Mouse (Mus musculus): ENCODE measurements around the gene Ugt1a6a. TPM values are rescaled to one million over a fixed set of nuclear protein-coding genes. Genes with fewer than 3 reads are reported as not detected.
"Not testable (repeated sequence)": the region's sequence is repeated elsewhere in the genome, so short reads cannot be mapped to it uniquely, and the experiment has no call there.

Ugt1a6a gene
- total and polyA plus RNA-seq, 2 experiments = 55.4 to 106 TPM

GRCm38 (mm10) chr1:88136646-88137045 is 2.0 kb downstream of the Ugt1a6a start:
- H3K4me3 ChIP-seq (ENCODE audit: insufficient read depth, low read depth, low read length) = no peak overlapping the region
- TF ChIP-seq CTCF (IDR thresholded peaks at IDR 0.05; ENCODE audit: low read depth, low read length) (no peak), POLR2A (IDR thresholded peaks at IDR 0.05; ENCODE audit: extremely low read depth, insufficient read depth, low read length) (no peak)
- peaks cover 56% of the 10 kb centered on the region for H3K4me1 ChIP-seq (ENCODE audit: control insufficient read depth, insufficient read depth, low read length)
- H3K36me3 ChIP-seq (ENCODE audit: control insufficient read depth, insufficient read depth, low read length) = peaks cover 4% of the 10 kb centered on the region; the same call in 1 of the 2 replicates
- WGBS = 22% methylated on average over 2 of the region's 2 CpGs
- H3K27me3 ChIP-seq (ENCODE audit: control insufficient read depth, insufficient read depth, low read length) = no peaks in the 10 kb centered on the region
- peaks cover 24% of the 10 kb centered on the region; the same call in 1 of the 2 replicates for H3K79me2 ChIP-seq (ENCODE audit: control insufficient read depth, insufficient read depth, low read length)
- H3K27ac ChIP-seq (replicated peaks; ENCODE audit: insufficient read depth, low read depth, low read length) = no peak overlapping the region
- no peak overlapping the region for H3K9ac ChIP-seq (ENCODE audit: low read depth, low read length)
- DNase-seq (ENCODE audit: extremely low read depth, low read depth, low spot score) = no peak

GRCm38 (mm10) chr1:88137264-88137663 is 2.7 kb downstream of the Ugt1a6a start:
- 51% methylated on average over 3 of the region's 3 CpGs for WGBS
- TF ChIP-seq POLR2A (IDR thresholded peaks at IDR 0.05; ENCODE audit: extremely low read depth, insufficient read depth, low read length) = no peak
- no peak for TF ChIP-seq CTCF (IDR thresholded peaks at IDR 0.05; ENCODE audit: low read depth, low read length)
- peaks cover 4% of the 10 kb centered on the region; the same call in 1 of the 2 replicates for H3K36me3 ChIP-seq (ENCODE audit: control insufficient read depth, insufficient read depth, low read length)

GRCm38 (mm10) chr1:88138145-88138544 is 3.5 kb downstream of the Ugt1a6a start:
- Histone ChIP-seq H3K9ac (ENCODE audit: low read depth, low read length) (no peak overlapping the region), H3K27ac (replicated peaks; ENCODE audit: insufficient read depth, low read depth, low read length) (peak overlapping the region; percentile 87), H3K4me1 (ENCODE audit: control insufficient read depth, insufficient read depth, low read length) (peaks cover 54% of the 10 kb centered on the region), H3K79me2 (ENCODE audit: control insufficient read depth, insufficient read depth, low read length) (peaks cover 24% of the 10 kb centered on the region; the same call in 1 of the 2 replicates), H3K27me3 (ENCODE audit: control insufficient read depth, insufficient read depth, low read length) (no peaks in the 10 kb centered on the region), H3K36me3 (ENCODE audit: control insufficient read depth, insufficient read depth, low read length) (peaks cover 4% of the 10 kb centered on the region; the same call in 1 of the 2 replicates), H3K4me3 (ENCODE audit: insufficient read depth, low read depth, low read length) (no peak overlapping the region)
- TF ChIP-seq CTCF (IDR thresholded peaks at IDR 0.05; ENCODE audit: low read depth, low read length) (no peak), POLR2A (IDR thresholded peaks at IDR 0.05; ENCODE audit: extremely low read depth, insufficient read depth, low read length) (no peak)
- 73% methylated on average over 1 of the region's 1 CpGs for WGBS
- DNase-seq (ENCODE audit: extremely low read depth, low read depth, low spot score) = peak; percentile 49

More at GRCm38 (mm10) chr1:88137264-88137663, 2.7 kb downstream of the Ugt1a6a start:
- Histone ChIP-seq H3K27me3 (ENCODE audit: control insufficient read depth, insufficient read depth, low read length) (no peaks in the 10 kb centered on the region), H3K4me3 (ENCODE audit: insufficient read depth, low read depth, low read length) (no peak overlapping the region), H3K4me1 (ENCODE audit: control insufficient read depth, insufficient read depth, low read length) (peaks cover 55% of the 10 kb centered on the region), H3K79me2 (ENCODE audit: control insufficient read depth, insufficient read depth, low read length) (peaks cover 22% of the 10 kb centered on the region; the same call in 1 of the 2 replicates), H3K27ac (replicated peaks; ENCODE audit: insufficient read depth, low read depth, low read length) (peak overlapping the region; percentile 87), H3K9ac (ENCODE audit: low read depth, low read length) (no peak overlapping the region)
- peak; percentile 74 for DNase-seq (ENCODE audit: extremely low read depth, low read depth, low spot score)

- H3K27ac ChIP-seq (replicated peaks; ENCODE audit: insufficient read depth, low read depth, low read length) = 0 out of 2 replicates have a peak overlapping the region, but pooled peaks have one; percentile 17
- DNase-seq (ENCODE audit: extremely low read depth, low read depth, low spot score) = peak; percentile 72
These were observed 5.9 kb downstream of the Ugt1a6a start for GRCm38 (mm10) chr1:88140492-88140891.

GRCm38 (mm10) chr1:88143966-88144675 is 9.5 kb downstream of the Ugt1a6a start:
- H3K36me3 ChIP-seq (ENCODE audit: control insufficient read depth, insufficient read depth, low read length); H3K4me3 ChIP-seq (ENCODE audit: insufficient read depth, low read depth, low read length); H3K9ac ChIP-seq (ENCODE audit: low read depth, low read length); H3K27me3 ChIP-seq (ENCODE audit: control insufficient read depth, insufficient read depth, low read length): not testable (repeated sequence)
- H3K27ac ChIP-seq (replicated peaks; ENCODE audit: insufficient read depth, low read depth, low read length) = peak overlapping the region; percentile 48
- DNase-seq (ENCODE audit: extremely low read depth, low read depth, low spot score) = peak; percentile 61
- H3K79me2 ChIP-seq (ENCODE audit: control insufficient read depth, insufficient read depth, low read length) = peaks cover 16% of the 10 kb centered on the region; the same call in 1 of the 2 replicates
- peak; percentile 70 for TF ChIP-seq CTCF (IDR thresholded peaks at IDR 0.05; ENCODE audit: low read depth, low read length)
- 11% methylated on average over 5 of the region's 5 CpGs for WGBS
- peaks cover 20% of the 10 kb centered on the region for H3K4me1 ChIP-seq (ENCODE audit: control insufficient read depth, insufficient read depth, low read length)

More at GRCm38 (mm10) chr1:88140492-88140891, 5.9 kb downstream of the Ugt1a6a start:
- H3K27me3 ChIP-seq (ENCODE audit: control insufficient read depth, insufficient read depth, low read length); H3K4me3 ChIP-seq (ENCODE audit: insufficient read depth, low read depth, low read length); H3K36me3 ChIP-seq (ENCODE audit: control insufficient read depth, insufficient read depth, low read length); H3K9ac ChIP-seq (ENCODE audit: low read depth, low read length): not testable (repeated sequence)
- Histone ChIP-seq H3K4me1 (ENCODE audit: control insufficient read depth, insufficient read depth, low read length) (peaks cover 43% of the 10 kb centered on the region), H3K79me2 (ENCODE audit: control insufficient read depth, insufficient read depth, low read length) (peaks cover 18% of the 10 kb centered on the region; the same call in 1 of the 2 replicates)
- WGBS = 8% methylated on average over 1 of the region's 1 CpGs

- not testable (repeated sequence) for H3K9ac ChIP-seq (ENCODE audit: low read depth, low read length); H3K36me3 ChIP-seq (ENCODE audit: control insufficient read depth, insufficient read depth, low read length); H3K4me3 ChIP-seq (ENCODE audit: insufficient read depth, low read depth, low read length); H3K27me3 ChIP-seq (ENCODE audit: control insufficient read depth, insufficient read depth, low read length)
- Histone ChIP-seq H3K79me2 (ENCODE audit: control insufficient read depth, insufficient read depth, low read length) (peaks cover 23% of the 10 kb centered on the region; the same call in 1 of the 2 replicates), H3K4me1 (ENCODE audit: control insufficient read depth, insufficient read depth, low read length) (peaks cover 18% of the 10 kb centered on the region), H3K27ac (replicated peaks; ENCODE audit: insufficient read depth, low read depth, low read length) (peak overlapping the region; percentile 12; the same call in 1 of the 2 replicates)
- TF ChIP-seq CTCF (IDR thresholded peaks at IDR 0.05; ENCODE audit: low read depth, low read length) = peak; percentile 21; the same call in 1 of the 2 replicates
- 35% methylated on average over 2 of the region's 2 CpGs for WGBS
- DNase-seq (ENCODE audit: extremely low read depth, low read depth, low spot score) = peak; percentile 61
These were observed 10.7 kb downstream of the Ugt1a6a start for GRCm38 (mm10) chr1:88145278-88145677.

- H3K4me3 ChIP-seq (ENCODE audit: insufficient read depth, low read depth, low read length); H3K27me3 ChIP-seq (ENCODE audit: control insufficient read depth, insufficient read depth, low read length); H3K9ac ChIP-seq (ENCODE audit: low read depth, low read length); DNase-seq (ENCODE audit: extremely low read depth, low read depth, low spot score); H3K27ac ChIP-seq (replicated peaks; ENCODE audit: insufficient read depth, low read depth, low read length): not testable (repeated sequence)
- peaks cover 39% of the 10 kb centered on the region for H3K79me2 ChIP-seq (ENCODE audit: control insufficient read depth, insufficient read depth, low read length)
- H3K4me1 ChIP-seq (ENCODE audit: control insufficient read depth, insufficient read depth, low read length) = peaks cover 12% of the 10 kb centered on the region
- H3K36me3 ChIP-seq (ENCODE audit: control insufficient read depth, insufficient read depth, low read length) = peaks cover 15% of the 10 kb centered on the region
- WGBS = 84% methylated on average over 2 of the region's 2 CpGs
These were observed 15.5 kb downstream of the Ugt1a6a start for GRCm38 (mm10) chr1:88150133-88150532.
